Mouse (Mus musculus) stomach, embryonic 16.5 days (tissue): Measurements from ENCODE around the gene Ppp2r1b. TPM values are rescaled to one million over a fixed set of nuclear protein-coding genes. Genes with fewer than 3 reads are reported as not detected.

ENCODE experiments used
- ATAC-seq: fragments of 200-750 bp; cut with Nextera tagmentation; 2 replicates; pipeline ENCODE4 v1.8.0; 2017; ENCODE audit warnings: moderate number of reproducible peaks, moderate TSS enrichment; ENCODE audit not compliant: insufficient read depth, low FRiP score
- H3K27ac ChIP-seq: fragments of 300-500 bp; sonication (generic); 2 replicates; pipeline ENCODE4 v1.5.1; 2014; ENCODE audit warnings: low read length
- H3K27me3 ChIP-seq: fragments of 300-500 bp; sonication (generic); 2 replicates; pipeline ENCODE4 v1.6.1; 2014; ENCODE audit warnings: low read length, control low read depth, mixed read lengths; ENCODE audit not compliant: control insufficient read depth, insufficient read depth
- H3K36me3 ChIP-seq: fragments of 300-500 bp; sonication (generic); 2 replicates; pipeline ENCODE4 v1.6.1; 2014; ENCODE audit warnings: low read length; ENCODE audit not compliant: control insufficient read depth, insufficient read depth
- H3K4me1 ChIP-seq: fragments of 300-500 bp; sonication (generic); 2 replicates; pipeline ENCODE4 v1.6.1; 2014; ENCODE audit warnings: low read length, control low read depth, mixed read lengths; ENCODE audit not compliant: control insufficient read depth, insufficient read depth
- H3K4me2 ChIP-seq: fragments of 300-500 bp; sonication (generic); 2 replicates; pipeline ENCODE4 v1.6.1; 2014; ENCODE audit warnings: low read depth, low read length, mixed read lengths
- H3K4me3 ChIP-seq: fragments of 300-500 bp; sonication (generic); replicated peaks from 2 replicates; pipeline ENCODE4 v1.5.1; 2014; ENCODE audit warnings: mild to moderate bottlenecking, low read length
- H3K9ac ChIP-seq: fragments of 300-500 bp; sonication (generic); 2 replicates; pipeline ENCODE4 v1.6.1; 2014; ENCODE audit warnings: low read length
- H3K9me3 ChIP-seq: fragments of 300-500 bp; sonication (generic); replicated peaks from 2 replicates; pipeline ENCODE4 v1.6.1; 2016; ENCODE audit warnings: low read length, control low read depth; ENCODE audit not compliant: control insufficient read depth
- WGBS: fragments of 180-500 bp; shearing (Covaris S2); extraction: QIAGEN DNeasy Blood & Tissue Kit; methylation state at CpG from one replicate; pipeline ENCODE4 v1.1.7; 2014; 5-methylcytosine and 5-hydroxymethylcytosine counted together
- polyA plus RNA-seq: library from polyadenylated mRNA; unstranded; fragments of >200 nt; fragmentation: Nextera tagmentation; extraction: Ambion mirVana; gene quantifications from 2 replicates; pipeline ENCODE4 v1.2.1, GENCODE M21; 2015

The Ppp2r1b gene
- polyA plus RNA-seq, 1 experiment from 2014 or later = 79.3 TPM

DNA sequence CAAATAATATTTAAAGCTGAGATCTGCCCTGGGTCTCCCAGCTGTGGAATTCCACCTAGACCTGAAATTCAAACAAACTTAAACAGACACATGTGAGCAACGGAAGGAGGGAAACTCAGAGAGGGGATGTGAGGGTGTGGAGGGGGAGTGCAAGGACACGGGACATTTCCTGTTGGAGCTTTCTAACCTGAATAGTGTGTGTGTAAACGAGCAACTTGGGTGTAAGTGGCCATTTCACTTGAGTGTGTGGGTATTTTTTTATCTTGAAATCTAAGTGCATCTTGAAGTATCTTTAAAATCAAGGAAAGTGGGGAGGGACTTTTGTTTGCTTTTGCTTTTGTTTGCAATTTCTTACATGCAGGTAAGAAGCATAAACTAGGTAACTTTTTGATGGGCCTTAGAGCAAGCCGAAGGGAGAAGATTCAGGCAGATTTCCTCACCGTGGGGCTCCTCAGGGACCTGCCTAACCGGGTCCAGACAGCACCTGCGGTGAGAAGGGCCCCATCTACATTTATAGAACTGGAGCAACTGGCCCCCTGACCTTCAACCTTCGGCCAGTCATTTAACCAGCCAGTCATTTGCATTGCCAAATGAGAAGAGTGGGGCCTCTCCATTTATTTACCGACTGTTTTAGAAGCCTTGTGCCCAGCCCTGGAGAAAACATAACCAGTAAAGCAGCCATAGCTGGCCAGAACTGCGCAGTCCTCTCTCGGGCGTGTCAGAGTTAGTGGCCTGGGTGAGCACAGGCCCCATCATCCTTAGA lies 2.7 kb downstream of the Ppp2r1b start:
- Histone ChIP-seq H3K9me3 (no peaks in the 10 kb centered on the region), H3K27ac (peak overlapping the region; percentile 68), H3K4me3 (no peak overlapping the region), H3K27me3 (no peaks in the 10 kb centered on the region), H3K9ac (peak overlapping the region; percentile 34; the same call in 1 of the 2 replicates), H3K4me1 (peaks cover 19% of the 10 kb centered on the region), H3K4me2 (no peak overlapping the region), H3K36me3 (peaks cover 6% of the 10 kb centered on the region; the same call in 1 of the 2 replicates)
- no peak for ATAC-seq
- WGBS = 46% methylated on average over 12 of the region's 12 CpGs

DNA sequence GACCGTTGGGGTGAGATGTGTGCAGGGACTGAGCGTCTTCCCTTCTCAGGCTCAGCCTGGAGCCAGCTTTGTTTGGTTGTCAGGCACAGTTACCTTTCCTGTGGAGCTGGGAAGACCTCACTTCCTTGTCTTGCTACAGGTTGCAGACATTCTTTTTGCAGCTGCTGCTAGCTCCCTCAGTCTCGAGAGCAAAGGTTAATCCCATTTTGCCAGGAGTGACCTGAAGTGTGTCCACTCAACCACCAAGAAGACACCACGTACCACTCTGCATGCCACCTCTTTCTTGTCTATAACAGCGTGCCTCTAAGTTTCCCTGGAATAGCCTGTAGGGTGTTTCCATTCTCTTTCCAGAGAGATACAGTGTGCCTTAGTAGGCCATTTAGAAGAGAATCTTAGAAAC lies 3.7 kb downstream of the Ppp2r1b start:
- Histone ChIP-seq H3K36me3 (peaks cover 2% of the 10 kb centered on the region; the same call in 1 of the 2 replicates), H3K4me2 (no peak overlapping the region), H3K9me3 (no peaks in the 10 kb centered on the region), H3K27ac (peak overlapping the region; percentile 68), H3K4me1 (peaks cover 19% of the 10 kb centered on the region), H3K9ac (peak overlapping the region; percentile 18), H3K27me3 (no peaks in the 10 kb centered on the region), H3K4me3 (no peak overlapping the region)
- ATAC-seq = no peak
- 56% methylated on average over 5 of the region's 5 CpGs for WGBS

DNA sequence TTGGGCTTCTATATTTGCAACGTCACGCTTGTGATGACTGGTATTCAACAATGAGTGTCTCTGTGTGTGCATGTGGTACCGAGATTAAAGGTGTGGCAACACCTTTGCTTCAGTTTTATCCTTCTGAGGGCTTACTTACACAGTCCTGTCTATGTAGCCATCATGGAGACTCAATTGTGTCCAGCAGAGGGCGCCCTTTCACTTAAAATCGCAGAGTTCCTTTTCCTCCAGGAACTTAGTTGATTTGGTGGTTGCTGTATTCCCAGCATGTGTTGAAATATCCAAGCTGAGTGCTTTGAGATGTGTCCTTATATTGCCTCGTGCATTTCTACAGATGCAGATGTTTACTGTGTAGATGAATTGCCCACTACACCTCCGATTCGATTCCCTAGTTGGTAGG lies 4.1 kb downstream of the Ppp2r1b start:
- peak; percentile 69 for ATAC-seq
- 20% methylated on average over 8 of the region's 8 CpGs for WGBS
- Histone ChIP-seq H3K4me3 (no peak overlapping the region), H3K9ac (0 out of 2 replicates have a peak overlapping the region, but pooled peaks have one; percentile 45), H3K27ac (peak overlapping the region; percentile 93), H3K36me3 (no peaks in the 10 kb centered on the region), H3K4me1 (peaks cover 20% of the 10 kb centered on the region), H3K4me2 (peak overlapping the region; percentile 24), H3K9me3 (no peaks in the 10 kb centered on the region), H3K27me3 (no peaks in the 10 kb centered on the region)

DNA sequence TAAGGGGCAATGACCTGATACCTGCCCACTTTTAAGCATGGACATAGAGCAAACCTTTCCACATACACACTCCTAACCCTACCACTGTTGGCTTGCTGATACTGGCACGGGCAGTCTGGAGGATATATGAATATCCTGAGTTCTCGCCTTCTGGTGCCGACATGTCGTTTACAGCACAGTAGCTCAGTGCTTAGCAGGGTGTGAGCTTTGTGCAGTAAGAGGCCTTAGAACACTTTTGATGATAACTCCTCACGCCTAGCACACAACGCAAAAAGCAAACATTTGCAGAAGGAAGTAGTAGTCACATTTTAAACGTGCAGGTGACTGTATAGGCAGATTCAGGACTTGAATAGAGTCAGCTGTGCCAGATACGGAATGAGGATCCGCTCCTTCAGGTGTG lies 4.7 kb downstream of the Ppp2r1b start:
- ATAC-seq = peak; percentile 75
- peak overlapping the region; percentile 46 for H3K4me2 ChIP-seq

DNA sequence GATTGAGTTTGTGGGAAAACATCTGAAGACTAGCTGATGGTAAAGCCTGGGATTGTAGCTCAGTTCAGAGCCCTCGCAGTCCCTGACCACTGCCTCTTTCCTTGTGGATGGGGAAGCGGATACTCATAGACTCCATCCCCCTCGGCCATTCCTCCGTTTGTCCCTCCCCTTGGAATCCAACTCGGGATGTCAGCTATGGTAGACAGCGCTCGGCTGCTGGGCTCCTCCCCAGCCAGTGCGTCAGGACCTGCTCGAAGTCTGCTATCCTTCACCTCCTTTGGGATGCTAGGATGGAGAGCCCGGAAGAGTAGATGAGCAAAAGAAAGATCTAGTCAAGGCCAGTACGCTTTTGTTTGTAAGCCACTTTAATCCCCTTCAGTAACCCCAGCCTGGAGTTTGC lies 5.2 kb downstream of the Ppp2r1b start:
- peak overlapping the region; percentile 46 for H3K4me2 ChIP-seq
- WGBS = 7% methylated on average over 11 of the region's 11 CpGs
- no peaks in the 10 kb centered on the region for H3K27me3 ChIP-seq
- peak; percentile 19; the same call in 1 of the 2 replicates for ATAC-seq
- peak overlapping the region; percentile 43 for H3K9ac ChIP-seq
- peak overlapping the region; percentile 83 for H3K27ac ChIP-seq
- H3K4me3 ChIP-seq = peak overlapping the region; percentile 12
- H3K9me3 ChIP-seq = no peaks in the 10 kb centered on the region
- no peaks in the 10 kb centered on the region for H3K36me3 ChIP-seq
- peaks cover 24% of the 10 kb centered on the region for H3K4me1 ChIP-seq

More for the DNA sequence above, 4.7 kb downstream of the Ppp2r1b start:
- peaks cover 24% of the 10 kb centered on the region for H3K4me1 ChIP-seq
- peak overlapping the region; percentile 45 for H3K9ac ChIP-seq
- H3K9me3 ChIP-seq = no peaks in the 10 kb centered on the region
- no peaks in the 10 kb centered on the region for H3K27me3 ChIP-seq
- WGBS = 50% methylated on average over 9 of the region's 9 CpGs
- no peak overlapping the region; the same call in 1 of the 2 replicates for H3K4me3 ChIP-seq
- H3K27ac ChIP-seq = peak overlapping the region; percentile 93
- no peaks in the 10 kb centered on the region for H3K36me3 ChIP-seq

DNA sequence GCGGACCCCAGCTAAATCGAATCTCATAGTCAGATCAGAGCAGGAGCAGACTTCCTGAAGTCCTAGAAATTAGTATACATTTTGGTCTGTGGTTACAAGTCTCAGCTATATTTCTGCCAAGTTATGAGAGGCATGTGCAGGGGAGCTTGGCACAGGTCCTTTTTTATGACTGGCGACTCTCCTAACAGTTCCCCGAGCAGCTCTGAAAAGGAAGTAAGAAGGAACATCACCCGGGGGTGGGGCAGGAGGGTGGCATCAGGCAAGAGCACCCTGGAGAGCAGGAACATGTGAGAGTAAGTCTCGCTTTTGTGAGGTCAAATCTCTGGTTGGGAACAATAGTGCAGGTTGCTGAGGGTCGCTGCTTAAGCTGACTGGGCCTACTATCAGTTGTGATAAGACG lies 5.6 kb downstream of the Ppp2r1b start:
- Histone ChIP-seq H3K9me3 (no peaks in the 10 kb centered on the region), H3K36me3 (no peaks in the 10 kb centered on the region), H3K9ac (peak overlapping the region; percentile 43), H3K4me3 (peak overlapping the region; percentile 12), H3K27ac (peak overlapping the region; percentile 83), H3K4me2 (peak overlapping the region; percentile 46), H3K4me1 (peaks cover 24% of the 10 kb centered on the region), H3K27me3 (no peaks in the 10 kb centered on the region)
- WGBS = 32% methylated on average over 8 of the region's 8 CpGs
- no peak for ATAC-seq

DNA sequence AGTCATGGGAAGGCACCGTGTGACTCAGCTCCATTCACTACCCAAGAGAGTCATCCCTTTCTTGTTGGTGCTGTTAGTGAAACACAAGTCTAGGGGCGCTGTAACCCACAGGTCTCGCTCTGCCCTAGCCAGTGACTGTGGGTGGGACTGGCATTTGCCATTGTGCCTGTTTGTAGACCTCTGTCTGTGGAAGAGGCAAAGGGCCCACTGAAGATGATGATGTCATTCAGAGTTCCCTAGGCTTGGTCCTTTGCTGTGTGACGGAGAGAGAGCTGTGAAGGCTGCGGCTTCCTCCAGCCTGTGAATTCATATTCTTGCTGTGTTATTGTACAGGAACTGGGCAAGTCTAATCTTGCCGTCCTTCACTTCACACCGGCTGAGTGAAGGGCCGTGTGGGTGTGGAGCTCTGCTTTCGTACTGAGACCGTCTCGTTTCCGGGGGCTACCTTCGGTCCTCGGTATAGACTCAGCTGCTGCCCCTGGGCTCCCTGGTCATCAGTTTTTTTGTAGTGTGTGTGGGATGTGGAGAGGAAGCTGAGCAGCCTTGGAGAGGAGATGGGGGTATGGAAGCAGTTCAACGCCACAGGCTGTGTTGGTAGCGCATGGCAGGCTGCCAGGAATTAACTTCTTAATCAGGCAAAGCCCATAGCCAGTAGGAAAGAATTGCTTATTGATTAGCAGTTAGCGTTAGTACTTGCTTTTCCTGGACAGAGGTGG lies 7.7 kb downstream of the Ppp2r1b start:
- H3K27ac ChIP-seq = peak overlapping the region; percentile 80
- H3K4me2 ChIP-seq = peak overlapping the region; percentile 37
- H3K27me3 ChIP-seq = no peaks in the 10 kb centered on the region
- WGBS = 52% methylated on average over 17 of the region's 17 CpGs
- ATAC-seq = no peak
- H3K4me1 ChIP-seq = peaks cover 33% of the 10 kb centered on the region
- H3K9me3 ChIP-seq = no peaks in the 10 kb centered on the region
- no peaks in the 10 kb centered on the region for H3K36me3 ChIP-seq
- H3K9ac ChIP-seq = peak overlapping the region; percentile 19
- peak overlapping the region; percentile 15; the same call in 1 of the 2 replicates for H3K4me3 ChIP-seq

DNA sequence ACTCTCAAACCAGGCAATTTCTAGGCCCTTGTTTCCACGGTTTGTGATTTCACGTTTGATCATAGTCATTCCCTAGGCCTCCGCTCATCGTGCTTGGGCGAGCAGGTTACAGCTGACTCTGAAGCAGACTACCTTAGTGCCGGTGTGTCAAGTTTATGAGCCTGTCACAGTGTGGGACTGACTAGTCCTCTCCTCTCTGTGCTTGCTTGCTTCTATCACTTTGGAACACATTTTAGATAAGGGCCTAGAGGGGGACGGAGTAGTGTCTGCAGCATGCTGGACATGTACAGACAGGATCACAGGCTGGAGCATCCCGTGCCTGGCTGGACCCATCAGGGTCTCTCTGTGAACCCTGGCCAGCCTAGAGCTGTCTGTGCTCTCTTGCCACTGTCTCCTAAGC lies 9.3 kb downstream of the Ppp2r1b start:
- Histone ChIP-seq H3K9me3 (no peaks in the 10 kb centered on the region), H3K27ac (0 out of 2 replicates have a peak overlapping the region, but pooled peaks have one; percentile 43), H3K27me3 (no peaks in the 10 kb centered on the region), H3K9ac (0 out of 2 replicates have a peak overlapping the region, but pooled peaks have one; percentile 12), H3K4me3 (no peak overlapping the region), H3K36me3 (no peaks in the 10 kb centered on the region), H3K4me1 (peaks cover 28% of the 10 kb centered on the region), H3K4me2 (no peak overlapping the region)
- no peak for ATAC-seq
- WGBS = 73% methylated on average over 8 of the region's 8 CpGs
